Mouse (Mus musculus): ENCODE results near the gene Srcap.

DNA sequence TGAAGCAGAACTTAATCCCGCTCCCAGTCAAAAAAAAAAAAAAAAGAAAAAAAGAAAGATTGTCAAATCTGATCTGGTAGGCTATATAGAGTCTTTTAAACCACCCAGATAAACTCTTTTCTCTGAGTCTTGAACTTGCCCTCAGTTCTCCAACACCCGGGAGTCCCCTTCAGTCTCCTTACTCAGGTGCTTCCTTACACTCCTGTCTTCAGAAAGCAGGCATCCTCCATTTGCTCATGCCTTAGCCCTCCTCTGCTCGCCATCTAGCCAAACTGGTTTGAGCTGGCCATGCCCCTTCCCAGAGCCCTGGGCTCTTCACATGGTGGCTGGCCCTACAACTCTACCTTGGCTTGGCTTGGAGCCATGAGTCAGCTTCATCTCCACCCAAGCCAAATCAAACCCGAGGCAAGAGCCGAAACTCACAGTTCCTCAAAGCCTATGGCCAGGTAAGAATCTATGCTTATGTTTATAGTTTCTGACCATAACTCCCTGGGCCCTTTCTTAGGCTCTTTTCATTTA, 49.6 kb downstream of the Srcap start, which contains the start of gene Tmem265:
- TF ChIP-seq CTCF (IDR thresholded peaks at IDR 0.05; ENCODE audit: borderline replicate concordance, extremely low read depth, insufficient read depth, insufficient read length): no peak
- no peak for TF ChIP-seq POLR2A (IDR thresholded peaks at IDR 0.05; ENCODE audit: borderline replicate concordance, extremely low read depth, insufficient read depth, insufficient read length, poor library complexity, severe bottlenecking)

Measured in brain, embryonic 14.5 days (tissue).